Mouse (Mus musculus) kidney, postnatal 0 days (tissue): ENCODE measurements at regions not wholly inside any gene's neighbourhood (a gene's known extent, or its start where the extent isn't known, plus 50 kb on each side); places are given as distances from the start of the nearest gene placed in this dataset.
"Not testable (repeated sequence)": the region's sequence is repeated elsewhere in the genome, so short reads cannot be mapped to it uniquely, and the experiment has no call there.

Experiments
- ATAC-seq: fragments of 200-750 bp; cut with Nextera tagmentation; replicated peaks from 2 replicates; pipeline ENCODE4 v1.8.0; 2017; ENCODE audit warnings: low read depth, moderate number of reproducible peaks, moderate TSS enrichment, moderate library complexity; ENCODE audit not compliant: low FRiP score
- DNase-seq: peaks from one replicate; pipeline ENCODE4 v3.0.0-alpha.2; 2016; ENCODE audit warnings: low spot score
- H3K27ac ChIP-seq: fragments of 300-500 bp; sonication (generic); 2 replicates; pipeline ENCODE4 v1.5.1; 2014; ENCODE audit warnings: mild to moderate bottlenecking
- H3K27me3 ChIP-seq: fragments of 300-500 bp; sonication (generic); 2 replicates; pipeline ENCODE4 v1.6.1; 2014; ENCODE audit warnings: low read length, mixed read lengths; ENCODE audit not compliant: insufficient read depth
- H3K36me3 ChIP-seq: fragments of 300-500 bp; sonication (generic); 2 replicates; pipeline ENCODE4 v1.6.1; 2014; ENCODE audit warnings: low read length, mixed read lengths; ENCODE audit not compliant: insufficient read depth
- H3K4me1 ChIP-seq: fragments of 300-500 bp; sonication (generic); replicated peaks from 2 replicates; pipeline ENCODE4 v1.6.1; 2014; ENCODE audit warnings: antibody characterized with exemption, low read length, mixed read lengths; ENCODE audit not compliant: insufficient read depth
- H3K4me2 ChIP-seq: fragments of 300-500 bp; sonication (generic); 2 replicates; pipeline ENCODE4 v1.6.1; 2014; ENCODE audit warnings: mild to moderate bottlenecking, low read length, moderate library complexity, mixed read lengths
- H3K4me3 ChIP-seq: fragments of 300-500 bp; sonication (generic); replicated peaks from 2 replicates; pipeline ENCODE4 v1.5.1; 2014; ENCODE audit warnings: low read depth, low read length
- H3K9ac ChIP-seq: fragments of 300-500 bp; sonication (generic); 2 replicates; pipeline ENCODE4 v1.6.1; 2014; ENCODE audit warnings: low read depth, low read length
- H3K9me3 ChIP-seq: fragments of 300-500 bp; sonication (generic); replicated peaks from 2 replicates; pipeline ENCODE4 v1.6.1; 2016; ENCODE audit warnings: low read length, inconsistent platforms, mixed read lengths
- CTCF ChIP-seq: IDR thresholded peaks from 2 replicates; pipeline ENCODE4 v1.5.1; 2016; ENCODE audit warnings: antibody characterized with exemption, low read depth, mild to moderate bottlenecking, moderate library complexity
- WGBS: fragments of 180-500 bp; shearing (Covaris S2); extraction: QIAGEN DNeasy Blood & Tissue Kit; methylation state at CpG from one replicate; pipeline ENCODE4 v1.1.7; 2014; 5-methylcytosine and 5-hydroxymethylcytosine counted together

DNA sequence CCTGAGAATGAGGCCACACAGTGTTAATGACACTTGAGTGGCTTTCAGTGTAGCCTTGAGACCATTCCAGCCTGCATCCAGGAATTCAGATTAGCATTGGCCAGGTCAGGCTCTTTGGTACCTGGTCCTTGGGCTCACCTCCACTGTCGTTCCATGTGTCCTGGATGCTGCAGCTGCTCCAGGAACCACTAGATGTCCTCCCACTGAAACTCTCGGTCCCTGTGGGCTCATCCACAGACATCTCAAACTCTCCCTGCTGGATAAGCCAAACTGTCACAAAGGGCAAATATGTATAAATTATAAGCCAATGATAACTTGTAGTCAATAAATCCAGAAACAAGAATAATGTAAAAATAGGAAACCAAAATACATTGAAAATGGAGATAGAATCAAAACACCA is 67.7 kb upstream of the Gm7358 start:
- not testable (repeated sequence) for H3K4me3 ChIP-seq, H3K9ac ChIP-seq, ATAC-seq, DNase-seq, H3K27ac ChIP-seq, H3K9me3 ChIP-seq, H3K36me3 ChIP-seq, H3K27me3 ChIP-seq, H3K4me1 ChIP-seq, H3K4me2 ChIP-seq
- TF ChIP-seq CTCF: peak; percentile 59
- 15% methylated on average over 2 of the region's 2 CpGs for WGBS

DNA sequence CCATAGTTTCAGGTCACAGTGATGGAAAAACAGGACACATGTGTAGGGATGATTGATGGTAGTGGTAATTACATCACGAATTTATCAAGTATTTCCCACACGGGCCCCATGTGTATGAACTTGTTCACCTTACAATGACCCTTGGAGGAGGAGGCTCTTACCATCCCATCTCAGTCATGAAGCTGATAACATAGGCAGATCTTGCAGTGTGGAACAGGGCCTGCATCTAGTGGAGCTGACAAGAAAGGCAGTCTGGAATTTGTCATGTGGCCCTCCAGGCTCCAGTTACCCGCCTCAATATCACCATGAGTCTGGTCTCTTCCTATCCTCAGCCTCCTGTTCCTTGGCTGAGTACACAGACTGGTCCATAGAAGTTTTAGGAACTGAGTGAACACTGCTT is 59.5 kb upstream of the Gm7358 start:
- ATAC-seq: no peak
- H3K9me3 ChIP-seq: no peaks in the 10 kb centered on the region
- H3K4me1 ChIP-seq: no peaks in the 10 kb centered on the region
- no peaks in the 10 kb centered on the region for H3K27me3 ChIP-seq
- H3K27ac ChIP-seq: no peak overlapping the region
- no peak overlapping the region for H3K9ac ChIP-seq
- no peak overlapping the region for H3K4me2 ChIP-seq
- no peak for DNase-seq
- no peak overlapping the region for H3K4me3 ChIP-seq
- TF ChIP-seq CTCF: no peak
- WGBS: 62% methylated on average over 3 of the region's 3 CpGs
- no peaks in the 10 kb centered on the region for H3K36me3 ChIP-seq

DNA sequence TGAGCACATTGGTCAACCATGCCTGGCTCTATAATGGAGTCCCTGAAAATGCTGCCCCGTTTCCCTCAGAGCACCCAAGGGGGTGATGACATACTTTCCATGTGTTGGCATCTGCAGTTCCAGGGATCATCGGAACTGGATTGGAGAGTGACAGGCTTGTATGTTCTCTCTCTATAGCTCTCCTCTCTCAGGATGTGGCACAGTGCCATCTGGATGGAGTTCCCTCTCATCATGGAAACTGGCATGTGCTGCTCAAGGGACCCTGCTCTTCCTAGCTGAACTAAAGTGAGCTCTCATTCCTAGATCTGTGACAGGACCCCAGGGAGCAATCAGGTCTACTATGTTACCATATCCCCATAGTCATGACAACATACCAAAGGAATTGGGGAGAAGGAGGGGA is 56.9 kb upstream of the Gm7358 start:
- no peaks in the 10 kb centered on the region for H3K4me1 ChIP-seq

DNA sequence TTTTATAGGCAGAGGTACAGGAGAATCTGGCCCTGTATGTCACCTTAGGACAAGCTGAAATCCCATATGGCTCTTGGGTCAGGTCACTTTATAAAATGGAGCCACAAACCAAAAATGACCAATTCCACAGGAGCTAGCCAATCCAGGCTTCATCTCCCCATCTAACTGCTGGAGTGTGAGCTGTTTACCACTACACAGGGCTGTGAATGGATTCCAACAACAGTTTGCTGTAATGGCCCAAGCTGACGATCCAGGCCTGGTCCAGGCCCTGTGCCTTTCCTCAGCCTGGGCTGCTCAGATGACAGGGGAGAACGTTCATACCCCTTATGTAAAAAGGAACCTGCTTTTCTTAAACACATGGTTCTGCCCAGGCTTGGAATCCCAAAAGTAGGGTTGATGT is 55.5 kb upstream of the Gm7358 start:
- no peaks in the 10 kb centered on the region for H3K9me3 ChIP-seq
- no peak for ATAC-seq
- no peak for DNase-seq
- H3K4me2 ChIP-seq: no peak overlapping the region
- no peak overlapping the region for H3K4me3 ChIP-seq
- H3K27ac ChIP-seq: no peak overlapping the region
- no peaks in the 10 kb centered on the region for H3K4me1 ChIP-seq
- no peak overlapping the region for H3K9ac ChIP-seq
- H3K27me3 ChIP-seq: no peaks in the 10 kb centered on the region
- TF ChIP-seq CTCF: no peak
- WGBS: 68% methylated on average over 2 of the region's 2 CpGs
- no peaks in the 10 kb centered on the region for H3K36me3 ChIP-seq

More for the DNA sequence above, 56.9 kb upstream of the Gm7358 start:
- 96% methylated on average over 2 of the region's 2 CpGs for WGBS
- Histone ChIP-seq H3K4me2 (no peak overlapping the region), H3K27me3 (no peaks in the 10 kb centered on the region), H3K27ac (no peak overlapping the region), H3K36me3 (no peaks in the 10 kb centered on the region), H3K4me3 (no peak overlapping the region), H3K9me3 (no peaks in the 10 kb centered on the region), H3K9ac (no peak overlapping the region)
- no peak for TF ChIP-seq CTCF
- DNase-seq (no peak), ATAC-seq (no peak)

DNA sequence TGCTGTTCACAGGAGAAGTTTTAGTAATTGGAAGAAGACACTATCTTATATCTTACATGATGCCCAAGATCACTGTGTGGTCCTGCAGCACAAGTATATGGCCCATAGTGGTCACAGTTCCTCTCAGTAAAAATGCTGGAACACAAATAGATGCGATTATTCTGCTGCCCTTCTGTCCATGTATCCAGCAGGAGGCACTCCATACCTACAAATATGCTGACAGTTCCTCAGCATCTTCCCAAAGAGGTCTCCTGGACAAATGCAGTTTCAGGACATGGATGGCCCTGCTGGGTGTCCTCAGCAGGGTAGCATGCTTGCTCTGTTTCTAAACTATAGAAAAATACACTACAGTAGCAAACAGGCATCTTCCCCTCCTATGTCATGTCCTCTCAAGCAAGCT is 52.4 kb upstream of the Gm7358 start:
- TF ChIP-seq CTCF: peak; percentile 72
- not testable (repeated sequence) for H3K9ac ChIP-seq, H3K9me3 ChIP-seq, H3K4me3 ChIP-seq, ATAC-seq, H3K27me3 ChIP-seq, H3K36me3 ChIP-seq, H3K27ac ChIP-seq, H3K4me2 ChIP-seq, H3K4me1 ChIP-seq
- WGBS: 16% methylated on average over 1 of the region's 1 CpGs
- peak; percentile 59 for DNase-seq
